Comparison of ENCODE assay signal across 18 mouse cellular contexts in the genomic region with DNA sequence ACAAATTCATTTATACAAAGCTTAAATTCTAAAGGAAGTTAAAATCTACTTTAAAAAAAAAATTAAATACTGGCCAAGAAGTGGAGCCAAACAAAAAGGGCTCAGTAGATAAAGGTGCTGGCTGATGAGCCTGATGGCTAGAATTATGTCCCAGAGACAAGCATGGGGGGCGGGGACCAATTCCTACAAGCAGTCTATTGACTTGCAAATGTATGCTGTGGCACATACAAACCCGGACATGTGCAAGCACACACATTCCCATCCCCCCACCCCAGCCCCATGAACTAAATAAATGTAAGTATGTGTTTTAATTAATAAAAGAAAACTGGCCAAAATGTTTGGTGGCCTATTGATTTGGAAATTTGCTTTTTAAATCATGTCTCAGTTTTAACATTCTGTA.
DNase-seq lines count a peak whose midpoint lies in the region; ATAC-seq and TF ChIP-seq lines count a peak whose summit lies in the region.
"Had no signal": no experiment of that assay in that cellular context is flagged by ENCODE, and none has a peak within 500 bp of the region (broad histone marks: within the 10 kb centered on the region; RNA-seq: fewer than 3 reads in every experiment).

No protein-coding gene starts in this region.

- no peak for TF ChIP-seq CTCF in thymus, adult 2 months (IDR thresholded peaks at IDR 0.05; ENCODE audit: borderline replicate concordance, control insufficient read depth, extremely low read depth, insufficient read depth, low read length, poor library complexity)

- no peaks in the 10 kb centered on the region for H3K9me3 ChIP-seq in forebrain, embryonic 11.5 days (ENCODE audit: control insufficient read depth, low read length)
- H3K9me3 ChIP-seq in forebrain, embryonic 10.5 days = no peaks in the 10 kb centered on the region
- no peaks in the 10 kb centered on the region; the same call in 1 of the 2 replicates for H3K9me3 ChIP-seq in lung, embryonic 16.5 days (ENCODE audit: control insufficient read depth, low read length)
- H3K9me3 ChIP-seq in forebrain, embryonic 16.5 days (ENCODE audit: control insufficient read depth, low read length) = no peaks in the 10 kb centered on the region
- H3K9me3 ChIP-seq: intestine, embryonic 15.5 days; liver, embryonic 12.5 days; lung, embryonic 15.5 days had no signal

- no peaks in the 10 kb centered on the region for H3K36me3 ChIP-seq in forebrain, embryonic 11.5 days (ENCODE audit: control insufficient read depth, insufficient read depth, low read length)
- no peaks in the 10 kb centered on the region for H3K36me3 ChIP-seq in forebrain, embryonic 10.5 days (replicated peaks)
- no peaks in the 10 kb centered on the region for H3K36me3 ChIP-seq in lung, embryonic 16.5 days (ENCODE audit: control insufficient read depth, insufficient read depth, low read length)
- H3K36me3 ChIP-seq in forebrain, embryonic 16.5 days (ENCODE audit: control insufficient read depth, insufficient read depth) = no peaks in the 10 kb centered on the region
- no peaks in the 10 kb centered on the region for H3K36me3 ChIP-seq in thymus, adult 2 months (ENCODE audit: control insufficient read depth, insufficient read depth, low read length)
- H3K36me3 ChIP-seq: intestine, embryonic 15.5 days; liver, embryonic 12.5 days; lung, embryonic 15.5 days had no signal

- no peaks in the 10 kb centered on the region for H3K4me1 ChIP-seq in forebrain, embryonic 11.5 days (replicated peaks; ENCODE audit: control insufficient read depth, insufficient read depth, low read length)
- H3K4me1 ChIP-seq in forebrain, embryonic 10.5 days = no peaks in the 10 kb centered on the region
- no peaks in the 10 kb centered on the region for H3K4me1 ChIP-seq in lung, embryonic 16.5 days (replicated peaks; ENCODE audit: control insufficient read depth, insufficient read depth, low read length)
- no peaks in the 10 kb centered on the region for H3K4me1 ChIP-seq in forebrain, embryonic 16.5 days (replicated peaks; ENCODE audit: control insufficient read depth, insufficient read depth, low read length)
- H3K4me1 ChIP-seq in thymus, adult 2 months (replicated peaks; ENCODE audit: control insufficient read depth, insufficient read depth, low read length) = no peaks in the 10 kb centered on the region
- H3K4me1 ChIP-seq: intestine, embryonic 15.5 days; liver, embryonic 12.5 days had no signal

- ATAC-seq in forebrain, embryonic 11.5 days (replicated peaks; ENCODE audit: low FRiP score) = peak; percentile 44; the same call in 1 of the 2 replicates
- peak; percentile 36; the same call in 1 of the 2 replicates for ATAC-seq in lung, embryonic 16.5 days (ENCODE audit: low read depth)
- ATAC-seq in forebrain, embryonic 16.5 days = peak; percentile 83
- ATAC-seq: intestine, embryonic 15.5 days; liver, embryonic 12.5 days had no signal

- H3K27me3 ChIP-seq in forebrain, embryonic 11.5 days (ENCODE audit: control insufficient read depth, insufficient read depth, low read length) = no peaks in the 10 kb centered on the region
- no peaks in the 10 kb centered on the region for H3K27me3 ChIP-seq in forebrain, embryonic 10.5 days (ENCODE audit: poor library complexity, severe bottlenecking)
- H3K27me3 ChIP-seq in lung, embryonic 16.5 days (ENCODE audit: control insufficient read depth, insufficient read depth, low read depth, low read length) = no peaks in the 10 kb centered on the region
- no peaks in the 10 kb centered on the region for H3K27me3 ChIP-seq in forebrain, embryonic 16.5 days (replicated peaks; ENCODE audit: control insufficient read depth, insufficient read depth, low read length)
- H3K27me3 ChIP-seq in thymus, adult 2 months (ENCODE audit: control insufficient read depth, insufficient read depth, low read length) = no peaks in the 10 kb centered on the region
- H3K27me3 ChIP-seq: intestine, embryonic 15.5 days; liver, embryonic 12.5 days; lung, embryonic 15.5 days had no signal

- H3K27ac ChIP-seq in forebrain, embryonic 11.5 days (ENCODE audit: low read depth, low read length) = no peak overlapping the region
- H3K27ac ChIP-seq in forebrain, embryonic 10.5 days = no peak overlapping the region
- no peak overlapping the region for H3K27ac ChIP-seq in lung, embryonic 16.5 days (ENCODE audit: low read length)
- no peak overlapping the region for H3K27ac ChIP-seq in forebrain, embryonic 16.5 days (ENCODE audit: low read length)
- no peak overlapping the region for H3K27ac ChIP-seq in thymus, adult 2 months (ENCODE audit: control insufficient read depth, insufficient read depth, low read length)
- H3K27ac ChIP-seq: intestine, embryonic 15.5 days; left cerebral cortex, adult 2 months; liver, embryonic 12.5 days; lung, embryonic 15.5 days; stomach, postnatal 0 days had no signal

- 53% methylated on average over 2 of the region's 2 CpGs for WGBS in forebrain, embryonic 11.5 days
- WGBS in forebrain, embryonic 10.5 days = 69% methylated on average over 2 of the region's 2 CpGs
- 53% methylated on average over 2 of the region's 2 CpGs for WGBS in lung, embryonic 16.5 days
- WGBS in forebrain, embryonic 16.5 days = 24% methylated on average over 2 of the region's 2 CpGs
- 96% methylated on average over 2 of the region's 2 CpGs for WGBS in thymus, adult 2 months

- no peak for TF ChIP-seq POLR2A in thymus, adult 2 months (IDR thresholded peaks at IDR 0.05; ENCODE audit: control insufficient read depth, extremely low read depth, insufficient read depth, low read length, poor library complexity)

- H3K9ac ChIP-seq in forebrain, embryonic 11.5 days (ENCODE audit: low read length) = no peak overlapping the region
- H3K9ac ChIP-seq in lung, embryonic 16.5 days (ENCODE audit: low read length) = no peak overlapping the region
- H3K9ac ChIP-seq in forebrain, embryonic 16.5 days (replicated peaks; ENCODE audit: low read depth, low read length) = no peak overlapping the region
- H3K9ac ChIP-seq: intestine, embryonic 15.5 days; liver, embryonic 12.5 days; lung, embryonic 15.5 days had no signal

- H3K4me2 ChIP-seq in forebrain, embryonic 11.5 days (ENCODE audit: low read depth, low read length, severe bottlenecking) = no peak overlapping the region
- no peak overlapping the region for H3K4me2 ChIP-seq in lung, embryonic 16.5 days (ENCODE audit: low read depth, low read length)
- H3K4me2 ChIP-seq in forebrain, embryonic 16.5 days (ENCODE audit: low read length) = no peak overlapping the region
- H3K4me2 ChIP-seq: intestine, embryonic 15.5 days; liver, embryonic 12.5 days; lung, embryonic 15.5 days had no signal

- DNase-seq in forebrain, embryonic 11.5 days (ENCODE audit: low spot score) = no peak
- no peak for DNase-seq in forebrain, embryonic 10.5 days (ENCODE audit: extremely low spot score, low spot score)
- no peak for DNase-seq in lung, postnatal 36 days
- DNase-seq in ES-CJ7 (ENCODE audit: low read depth, low spot score) = peak; percentile 23
- no peak for DNase-seq in thymus, adult 2 months
- DNase-seq: adrenal gland, postnatal 25 days; cerebellum, adult 9-10 months; gastrocnemius, postnatal 10 days; heart, adult 18-20 months; heart, postnatal 4 days; thymus, postnatal 25 days had no signal

- no peak overlapping the region for H3K4me3 ChIP-seq in forebrain, embryonic 11.5 days (ENCODE audit: low read depth, low read length)
- H3K4me3 ChIP-seq in forebrain, embryonic 10.5 days = no peak overlapping the region
- H3K4me3 ChIP-seq in lung, embryonic 16.5 days (ENCODE audit: low read length) = no peak overlapping the region
- H3K4me3 ChIP-seq in forebrain, embryonic 16.5 days (replicated peaks; ENCODE audit: low read length) = no peak overlapping the region
- H3K4me3 ChIP-seq in thymus, adult 2 months (ENCODE audit: control insufficient read depth, insufficient read depth, low read length) = no peak overlapping the region
- H3K4me3 ChIP-seq: intestine, embryonic 15.5 days; left cerebral cortex, adult 2 months; liver, embryonic 12.5 days; lung, embryonic 15.5 days had no signal
